Mouse (Mus musculus): ENCODE measurements around the gene Ckm.

DNA sequence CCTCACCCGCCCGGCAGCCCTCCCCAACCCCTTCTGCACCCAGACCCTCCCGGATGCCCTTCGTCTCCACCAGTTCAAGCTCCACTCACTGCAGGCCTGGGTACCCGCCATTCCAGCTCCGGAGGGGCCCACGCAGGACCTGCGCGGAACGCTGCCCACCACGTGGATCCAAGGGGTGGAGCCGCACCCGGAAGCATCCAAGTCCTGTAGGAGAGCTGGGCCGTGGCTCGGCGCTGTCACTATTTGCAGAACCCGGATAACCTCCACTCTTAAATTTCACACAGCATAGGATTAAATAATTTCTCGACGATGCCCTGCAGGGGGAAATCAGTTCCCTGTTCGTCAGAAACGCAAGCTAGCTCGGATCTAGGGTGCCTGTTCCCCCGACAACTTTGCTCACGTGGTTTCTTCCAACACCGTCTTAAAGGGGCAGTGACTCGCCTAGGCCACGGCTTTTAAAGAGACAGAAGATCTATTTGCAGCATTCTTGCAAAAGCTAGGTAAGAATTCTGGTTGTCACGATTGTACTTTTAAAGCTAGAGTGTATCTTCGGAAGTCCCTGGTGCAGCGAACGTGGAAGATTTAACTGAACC, 45.2 kb upstream of the Ckm start, which contains the start of the genes Cd3eap and Ppp1r13l:
- TF ChIP-seq POLR2A (IDR thresholded peaks at IDR 0.05; ENCODE audit: insufficient read depth, low read depth, low read length) (peak; percentile 83), CTCF (IDR thresholded peaks at IDR 0.05; ENCODE audit: insufficient read depth, low read depth, low read length) (no peak)

Measured in olfactory bulb, adult 2 months (tissue).